Mouse (Mus musculus) thymus, adult 2 months (tissue): ENCODE data around the gene Creb3l1.

ENCODE experiments used
- CTCF ChIP-seq: fragments of 200-500 bp; IDR thresholded peaks from 2 replicates; pipeline ENCODE4 v1.5.1; 2012; ENCODE audit warnings: mild to moderate bottlenecking, control low read depth, low read length, moderate library complexity, borderline replicate concordance; ENCODE audit not compliant: control insufficient read depth, poor library complexity, insufficient read depth; ENCODE audit errors: extremely low read depth
- POLR2A ChIP-seq: fragments of 200-500 bp; IDR thresholded peaks from 2 replicates; pipeline ENCODE4 v1.6.1; 2012; ENCODE audit warnings: mild to moderate bottlenecking, low read length, control low read depth, moderate library complexity; ENCODE audit not compliant: control insufficient read depth, poor library complexity, insufficient read depth; ENCODE audit errors: extremely low read depth

- TF ChIP-seq CTCF: no peak
- no peak for TF ChIP-seq POLR2A
Observed at GRCm38 (mm10) chr2:92063106-92063505, 38.8 kb upstream of the Creb3l1 start.
